Mouse (Mus musculus) spleen, postnatal 4 days (tissue): ENCODE data around the gene Cryba4.

Experiments
- DNase-seq, 2 experiments: peaks; one replicate each; pipeline ENCODE4 v3.0.0; 2022; ENCODE audit warnings: low spot score in 2 of 2

Gene Cryba4

DNA sequence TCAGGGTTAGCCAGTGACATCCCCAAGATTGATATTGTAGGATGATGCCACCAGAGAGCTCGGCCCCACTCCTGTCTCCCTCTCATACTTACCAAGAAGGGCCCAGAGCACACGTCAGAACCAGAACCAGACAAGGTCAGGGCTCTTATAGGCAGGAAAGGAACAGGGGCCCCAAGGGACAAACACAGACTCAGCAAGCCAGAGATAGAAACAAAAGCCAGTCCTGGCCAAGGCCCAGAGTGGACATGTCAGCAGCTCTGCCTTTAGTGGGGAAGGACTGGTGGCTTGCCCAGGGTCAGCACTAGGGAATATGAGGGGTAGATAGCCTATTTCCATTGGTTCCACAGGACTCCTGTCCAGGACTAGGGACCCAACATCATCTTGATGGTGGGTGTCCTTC, at the start of gene Cryba4:
Cryba4 (minus strand) TSS at position 119 of the 400 bp plus-strand sequence.
- no peak for DNase-seq

DNA sequence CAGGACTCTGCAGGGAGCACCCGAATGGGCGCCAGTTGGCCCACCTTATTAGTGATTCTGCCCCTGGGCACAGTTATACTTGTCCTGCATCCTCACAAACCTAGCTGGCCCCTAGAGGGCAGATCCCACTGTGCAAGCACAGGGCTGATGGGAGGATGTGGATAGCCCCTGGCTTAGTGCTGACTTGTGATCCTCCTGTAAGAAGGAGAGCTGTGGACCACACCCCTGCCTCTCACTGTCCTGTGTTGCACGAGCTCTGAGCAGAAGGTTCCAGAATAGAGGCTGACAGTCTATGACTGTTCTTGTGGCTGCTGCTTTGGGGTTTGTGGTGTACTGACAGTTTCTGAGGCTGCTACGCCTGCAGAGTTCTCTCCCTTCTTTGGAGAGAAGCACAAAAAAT, 49.4 kb upstream of the Cryba4 start:
- DNase-seq = no peak

DNA sequence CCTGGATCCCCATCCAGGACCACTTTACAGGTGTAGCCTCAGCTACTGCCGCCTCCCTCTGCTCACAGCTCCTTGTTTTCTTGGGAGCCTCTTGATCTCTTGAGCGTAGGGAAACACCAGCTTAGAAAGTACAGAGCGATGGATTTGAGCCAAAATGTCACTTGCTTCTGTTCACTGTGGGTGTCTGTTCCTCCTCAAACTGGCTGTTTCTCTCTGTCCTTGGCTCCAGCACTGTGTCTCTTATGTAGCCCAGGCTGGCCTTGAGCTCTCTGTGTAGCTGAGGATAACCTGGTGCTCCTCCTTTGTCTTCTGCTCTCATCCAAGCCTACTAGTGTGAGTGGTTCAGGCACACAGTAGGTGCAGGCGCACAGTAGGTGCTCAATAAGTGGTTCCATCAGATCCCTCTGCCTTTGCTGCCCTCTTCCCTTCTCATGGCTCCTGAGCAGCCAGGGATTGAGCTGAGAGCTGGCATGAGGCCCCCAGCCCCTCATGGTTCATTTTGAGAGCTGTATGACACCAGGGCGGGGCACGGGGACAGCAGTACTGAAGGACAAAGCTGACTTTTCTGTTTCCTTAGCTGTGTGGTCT, 48.5 kb upstream of the Cryba4 start:
- DNase-seq = no peak

DNA sequence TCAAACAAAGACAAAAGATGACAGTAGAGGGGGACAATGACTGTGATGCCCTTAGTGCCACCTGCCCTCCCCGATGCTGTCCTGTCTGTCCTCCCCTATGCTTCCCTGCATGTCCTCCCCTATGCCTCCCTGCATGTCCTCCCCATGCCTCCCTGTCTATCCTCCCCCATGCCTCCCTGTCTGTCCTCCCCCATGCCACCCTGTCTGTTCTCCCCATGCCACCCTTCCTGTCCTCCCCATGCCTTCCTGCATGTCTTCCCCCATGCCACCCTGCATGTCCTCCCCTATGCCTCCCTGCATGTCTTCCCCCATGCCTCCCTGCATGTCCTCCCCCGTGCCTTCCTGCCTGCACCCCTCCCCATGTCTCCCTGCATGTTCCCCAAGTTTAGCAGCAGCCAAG, 47.8 kb upstream of the Cryba4 start:
- no peak for DNase-seq

- no peak for DNase-seq
These were observed 47.1 kb upstream of the Cryba4 start for GRCm38 (mm10) chr5:112299399-112299798.

GRCm38 (mm10) chr5:112298226-112298988, 46.1 kb upstream of the Cryba4 start:
- DNase-seq = no peak

- DNase-seq = no peak
These were observed 44.9 kb upstream of the Cryba4 start for GRCm38 (mm10) chr5:112297257-112297656.

DNA sequence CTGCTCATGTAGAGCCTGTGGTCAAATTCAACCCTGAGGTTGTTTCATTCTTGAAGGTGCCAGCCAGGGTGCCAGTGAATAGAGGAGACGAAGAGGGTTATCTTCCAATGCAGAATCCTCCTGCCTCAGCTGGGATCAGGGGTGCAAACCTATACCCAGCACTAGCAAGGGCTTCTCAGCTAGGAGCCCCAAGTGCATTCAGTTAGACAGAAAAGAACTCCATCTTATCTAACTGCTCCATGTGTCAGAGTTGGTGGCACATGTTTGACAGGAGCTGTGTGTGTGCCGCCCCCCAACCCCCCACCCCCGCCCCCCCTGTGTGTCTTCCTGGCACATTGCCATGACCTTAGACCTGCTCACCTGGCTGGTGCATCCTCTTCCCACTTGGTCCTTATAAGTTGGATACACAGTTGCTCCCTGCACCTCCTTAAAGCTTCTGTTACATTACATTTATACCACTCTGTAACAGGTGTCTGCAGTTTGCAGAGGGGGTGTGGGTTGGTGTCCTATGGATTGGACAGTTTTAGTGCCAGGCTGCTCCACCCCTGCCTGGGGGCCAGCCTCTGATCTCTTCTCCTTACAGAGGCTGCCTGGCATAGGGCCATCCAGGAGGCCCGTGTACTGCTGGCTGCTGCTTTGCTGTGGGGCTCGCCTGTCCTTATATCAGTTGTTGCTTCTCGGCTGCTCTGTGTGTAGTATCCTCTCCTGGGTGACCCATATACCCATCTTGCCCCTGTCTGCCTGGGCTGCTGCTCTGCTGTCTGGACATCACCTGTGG, 44.3 kb upstream of the Cryba4 start:
- peak in 1 of 2 experiments; percentile 60 for DNase-seq

GRCm38 (mm10) chr5:112295564-112295963, 43.2 kb upstream of the Cryba4 start:
- no peak for DNase-seq

DNA sequence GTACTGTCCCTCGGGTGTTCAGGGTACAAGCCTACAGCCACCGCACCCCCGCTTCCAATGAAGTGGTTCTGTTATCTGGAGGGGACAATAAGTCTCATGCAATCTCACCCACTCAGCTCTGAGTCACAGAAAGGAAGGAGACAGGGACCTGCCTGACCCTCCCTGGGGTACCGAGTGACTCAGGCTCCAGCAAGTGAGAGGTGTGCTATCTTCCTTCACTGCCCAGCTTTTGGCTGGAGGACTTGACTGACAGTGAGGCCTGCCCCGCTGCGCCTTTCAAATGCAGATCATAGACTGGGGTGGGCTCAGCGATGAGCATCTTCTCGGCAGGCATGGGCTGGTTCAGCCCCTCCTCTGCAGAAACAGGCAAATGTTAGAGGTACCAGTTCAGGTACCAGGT, 42.8 kb upstream of the Cryba4 start:
- DNase-seq = no peak

GRCm38 (mm10) chr5:112294696-112295095, 42.4 kb upstream of the Cryba4 start:
- DNase-seq = no peak

DNA sequence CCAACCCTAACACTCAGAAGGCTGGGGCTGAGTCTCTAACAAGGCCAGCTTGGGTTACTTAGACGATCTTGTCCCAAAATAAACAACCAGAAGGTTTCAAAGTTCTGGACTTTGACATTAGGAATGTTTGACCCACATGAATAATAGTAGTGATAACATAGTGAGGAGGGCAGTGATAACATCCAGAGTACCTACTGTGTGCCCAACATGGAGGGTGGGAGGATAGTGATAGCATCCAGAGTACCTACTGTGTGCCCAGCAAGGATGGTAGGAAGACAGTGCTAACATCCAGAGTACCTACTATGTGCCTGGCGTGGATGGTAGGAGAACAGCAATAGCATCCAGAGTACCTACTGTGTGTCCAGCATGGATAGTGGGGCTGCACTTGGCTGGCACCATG, 41.5 kb upstream of the Cryba4 start:
- no peak for DNase-seq

GRCm38 (mm10) chr5:112292343-112292980, 40.1 kb upstream of the Cryba4 start:
- no peak for DNase-seq

DNA sequence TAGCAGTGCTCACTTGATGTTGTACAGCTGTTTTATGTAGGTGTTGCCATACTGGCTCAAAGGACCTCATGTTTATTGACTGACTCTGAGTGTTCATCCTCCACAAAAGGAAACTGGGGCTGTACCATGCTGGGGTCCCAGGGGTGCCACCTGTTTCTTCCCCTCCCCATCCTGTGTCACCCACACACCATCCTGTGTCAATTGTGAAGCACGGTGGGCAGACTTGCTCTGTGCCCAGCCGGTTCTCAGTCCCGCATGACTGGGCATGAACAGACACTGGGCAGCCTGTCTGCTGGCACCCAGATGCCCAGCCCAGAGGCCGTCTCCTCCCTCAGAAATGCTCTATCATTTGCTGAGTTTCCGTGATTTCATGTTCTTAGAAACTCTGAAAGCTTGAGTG, 39.5 kb upstream of the Cryba4 start:
- DNase-seq = no peak

DNA sequence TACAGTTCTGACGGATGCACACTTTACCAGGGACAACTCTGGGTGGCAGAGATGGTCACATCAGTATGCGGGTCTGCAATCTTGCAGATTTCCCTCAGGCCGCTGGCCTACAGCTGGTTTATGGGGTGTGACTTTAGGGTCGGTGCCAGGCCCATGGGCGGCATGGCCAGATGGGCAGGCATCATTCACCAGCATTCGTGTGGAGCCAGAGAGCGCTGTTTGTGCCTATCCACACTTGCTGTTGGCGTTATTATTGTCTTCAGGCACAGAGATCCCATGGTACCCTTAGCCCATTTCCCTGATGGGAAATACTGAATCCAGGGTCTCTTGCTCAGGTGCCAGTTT, 38.2 kb upstream of the Cryba4 start:
- DNase-seq = no peak

DNA sequence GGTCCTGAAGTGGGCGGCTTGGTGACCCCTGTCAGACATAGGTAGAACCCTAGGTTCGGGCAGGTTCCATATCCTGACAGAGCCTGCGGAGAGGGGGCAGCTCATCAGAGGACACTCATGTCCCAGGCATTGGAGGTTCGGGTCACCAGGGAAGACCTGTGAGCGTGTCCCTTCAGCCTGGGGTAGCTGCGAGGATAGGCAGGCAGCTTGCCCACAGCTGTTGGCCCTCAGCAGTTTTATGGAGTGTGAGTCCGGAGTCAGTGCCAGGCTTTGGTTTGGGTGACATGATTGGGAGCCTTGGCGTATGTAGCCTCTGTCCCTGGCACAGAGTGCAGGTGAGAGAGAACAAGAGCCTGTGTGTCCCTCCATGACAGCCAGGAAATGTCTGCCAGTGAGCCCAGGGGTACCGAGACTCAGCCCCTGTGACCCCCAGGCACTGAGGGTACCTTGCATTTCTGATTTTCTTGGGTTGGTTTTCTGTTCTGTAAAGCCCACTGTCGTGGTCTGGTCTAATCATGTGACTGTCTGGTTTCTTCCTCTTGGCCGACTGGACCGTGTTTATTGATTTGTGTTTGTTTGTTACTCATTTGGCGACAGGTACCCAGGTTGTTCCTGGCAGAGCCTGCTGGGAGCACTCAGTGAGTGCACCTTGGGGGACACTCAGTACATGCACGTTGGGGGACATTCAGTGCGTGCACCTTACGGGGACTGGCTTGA, 37.7 kb upstream of the Cryba4 start:
- no peak for DNase-seq

DNA sequence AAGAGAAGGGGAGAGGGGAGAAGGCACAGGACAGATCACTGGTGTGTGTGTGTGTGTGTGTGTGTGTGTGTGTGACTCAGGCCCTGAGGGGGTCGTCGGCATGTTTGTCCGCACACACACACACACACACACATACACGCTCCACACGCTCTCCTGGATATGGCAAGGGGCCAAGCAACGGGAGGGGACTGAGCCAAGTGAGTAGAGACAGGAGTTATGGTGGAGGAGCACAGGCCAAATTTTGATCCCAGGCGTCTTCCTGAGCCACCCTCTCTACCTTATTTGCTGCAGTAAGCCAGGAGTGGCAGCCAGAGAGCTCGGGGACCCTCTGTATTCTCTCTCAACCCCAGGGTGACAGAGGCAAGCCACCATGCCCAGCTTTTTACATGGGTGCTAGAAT, 36.9 kb upstream of the Cryba4 start:
- DNase-seq = no peak

DNA sequence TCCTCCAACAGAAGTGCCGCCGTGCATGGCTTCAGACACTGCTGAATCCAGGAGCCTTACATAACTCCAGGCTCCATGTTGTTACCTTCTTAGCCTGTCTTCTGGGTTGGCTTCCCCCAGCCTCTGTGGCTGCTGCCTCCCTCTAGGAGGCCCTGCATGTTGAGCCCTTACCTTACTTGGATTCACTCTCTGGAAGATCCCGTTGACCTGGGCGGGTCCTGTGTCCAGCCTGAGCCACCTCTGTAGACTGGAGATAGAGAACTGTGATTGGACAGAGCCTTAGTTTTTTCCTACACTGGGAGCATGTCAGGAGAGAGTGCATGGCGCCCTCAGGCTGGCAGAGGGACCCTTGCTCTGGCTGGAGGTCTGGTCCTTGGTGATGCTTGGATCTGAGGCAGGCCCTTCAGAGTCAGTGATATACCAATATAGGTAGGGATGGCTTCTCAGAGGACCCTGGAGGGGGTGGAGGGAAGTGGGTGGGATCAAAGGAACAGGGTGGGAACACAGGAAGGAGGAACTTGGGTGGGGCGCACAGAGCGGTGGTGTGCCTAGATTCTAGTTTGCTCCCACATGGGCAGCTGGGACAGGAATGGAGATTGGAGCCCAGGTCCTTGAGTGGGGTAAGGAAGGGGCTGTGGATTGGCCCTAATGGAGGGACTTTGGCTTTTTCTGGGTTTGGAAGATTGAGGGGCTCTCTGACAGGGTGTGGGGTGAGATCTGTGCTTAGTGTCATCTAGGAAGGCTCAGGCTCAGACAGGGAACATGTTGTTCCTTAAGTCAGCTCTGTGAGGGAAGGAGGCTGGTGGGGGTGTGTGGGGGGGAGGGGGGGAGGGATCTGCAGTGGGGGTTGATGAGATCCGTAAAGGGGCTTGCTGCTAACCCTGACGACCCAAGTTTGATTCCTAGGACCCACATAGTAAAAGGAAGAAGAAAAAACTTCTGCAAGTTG, 36.1 kb upstream of the Cryba4 start:
- DNase-seq = no peak

DNA sequence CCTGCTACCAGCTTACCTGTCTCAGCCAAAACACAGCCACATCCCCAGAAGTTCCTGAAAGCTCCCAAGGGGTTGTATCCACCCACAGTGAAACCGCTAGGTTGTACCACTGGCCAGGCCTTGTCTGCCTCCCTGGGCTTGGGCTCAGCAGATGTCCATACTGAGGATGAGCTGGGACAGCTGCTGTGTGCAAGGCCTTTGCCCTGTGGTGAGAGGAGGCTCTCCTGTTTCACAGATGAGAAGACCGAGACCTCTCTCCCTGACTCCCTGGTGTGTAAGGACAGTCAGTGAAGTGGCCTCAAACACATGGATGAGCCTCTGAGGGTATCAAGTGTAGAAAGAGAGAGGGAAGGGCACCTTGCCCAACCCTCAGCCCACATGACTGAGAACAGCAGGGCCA, 35.3 kb upstream of the Cryba4 start:
- no peak for DNase-seq

DNA sequence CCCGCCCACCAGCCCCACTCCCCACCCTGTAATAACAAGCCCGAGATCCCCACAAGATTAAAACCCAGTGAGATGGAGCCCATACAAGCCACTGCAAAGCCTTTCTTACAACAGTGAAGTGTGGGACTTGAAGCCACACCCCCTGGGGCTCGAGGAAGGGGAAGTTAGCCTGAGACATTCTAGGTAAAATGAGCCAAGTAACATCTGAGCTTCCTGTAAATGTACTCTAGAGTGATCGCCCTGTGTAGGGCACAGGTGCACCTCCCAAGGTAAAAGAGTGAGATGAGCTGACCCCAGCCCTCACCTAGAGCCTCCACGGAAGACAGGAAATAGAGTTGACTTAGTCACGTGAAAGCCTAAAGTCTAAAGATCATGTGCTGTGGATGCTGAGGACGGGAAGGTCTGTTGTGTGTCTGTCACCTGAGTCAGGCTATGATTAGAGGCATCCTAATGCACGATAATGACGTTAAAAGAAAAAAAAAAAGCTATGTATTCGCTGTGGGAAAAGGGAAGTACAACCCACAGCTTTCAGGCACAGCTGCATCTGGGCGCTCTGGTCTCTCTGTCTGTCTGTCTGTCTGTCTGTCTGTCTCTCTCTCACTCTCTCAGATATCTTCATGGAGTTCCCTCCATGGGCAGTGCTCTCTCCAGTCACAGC, 34.8 kb upstream of the Cryba4 start:
- DNase-seq = peak in 1 of 2 experiments; percentile 50
